Mouse (Mus musculus) forebrain, embryonic 11.5 days (tissue): ENCODE measurements around the gene Slc35f1. TPM values are rescaled to one million over a fixed set of nuclear protein-coding genes. Genes with fewer than 3 reads are reported as not detected.

Source experiments
- ATAC-seq: fragments of 200-750 bp; cut with Nextera tagmentation; replicated peaks from 2 replicates; pipeline ENCODE4 v1.8.0; 2017; ENCODE audit warnings: moderate TSS enrichment; ENCODE audit not compliant: low FRiP score
- DNase-seq: peaks from one replicate; pipeline ENCODE4 v3.0.0-alpha.2; 2017; ENCODE audit warnings: low spot score
- H3K27ac ChIP-seq: fragments of 300-500 bp; sonication (generic); 2 replicates; pipeline ENCODE4 v1.5.1; 2014; ENCODE audit warnings: low read depth, low read length
- H3K27me3 ChIP-seq: fragments of 300-500 bp; sonication (generic); 2 replicates; pipeline ENCODE4 v1.6.1; 2014; ENCODE audit warnings: mild to moderate bottlenecking, low read length, mixed read lengths; ENCODE audit not compliant: control insufficient read depth, insufficient read depth
- H3K36me3 ChIP-seq: fragments of 300-500 bp; sonication (generic); 2 replicates; pipeline ENCODE4 v1.6.1; 2014; ENCODE audit warnings: mild to moderate bottlenecking, low read length, moderate library complexity, mixed read lengths; ENCODE audit not compliant: control insufficient read depth, insufficient read depth
- H3K4me1 ChIP-seq: fragments of 300-500 bp; sonication (generic); replicated peaks from 2 replicates; pipeline ENCODE4 v1.6.1; 2014; ENCODE audit warnings: low read length, mixed read lengths; ENCODE audit not compliant: control insufficient read depth, insufficient read depth
- H3K4me2 ChIP-seq: fragments of 300-500 bp; sonication (generic); 2 replicates; pipeline ENCODE4 v1.6.1; 2014; ENCODE audit warnings: low read depth, mild to moderate bottlenecking, low read length, moderate library complexity, mixed read lengths; ENCODE audit not compliant: severe bottlenecking
- H3K4me3 ChIP-seq: fragments of 300-500 bp; sonication (generic); 2 replicates; pipeline ENCODE4 v1.5.1; 2014; ENCODE audit warnings: low read depth, low read length
- H3K9ac ChIP-seq: fragments of 300-500 bp; sonication (generic); 2 replicates; pipeline ENCODE4 v1.6.1; 2014; ENCODE audit warnings: low read length
- H3K9me3 ChIP-seq: fragments of 300-500 bp; sonication (generic); 2 replicates; pipeline ENCODE4 v1.6.1; 2016; ENCODE audit warnings: low read length, mixed read lengths; ENCODE audit not compliant: control insufficient read depth
- WGBS: fragments of 180-500 bp; shearing (Covaris S2); extraction: QIAGEN DNeasy Blood & Tissue Kit; methylation state at CpG from one replicate; pipeline ENCODE4 v1.1.7; 2014; 5-methylcytosine and 5-hydroxymethylcytosine counted together
- polyA plus RNA-seq: library from polyadenylated mRNA; unstranded; fragments of >200 nt; fragmentation: Nextera tagmentation; extraction: Ambion mirVana; gene quantifications from 2 replicates; pipeline ENCODE4 v1.2.1, GENCODE M21; 2014

Slc35f1 gene
- polyA plus RNA-seq, 1 experiment from 2014 or later, result 28.2 TPM

- DNase-seq (no peak), ATAC-seq (no peak)
- H3K27ac ChIP-seq, result no peak overlapping the region
- H3K4me1 ChIP-seq, result no peaks in the 10 kb centered on the region
- H3K4me3 ChIP-seq, result no peak overlapping the region
- H3K9ac ChIP-seq, result no peak overlapping the region
- H3K4me2 ChIP-seq, result no peak overlapping the region
- no peaks in the 10 kb centered on the region for H3K36me3 ChIP-seq
- WGBS, result 55% methylated on average over 2 of the region's 2 CpGs
- H3K9me3 ChIP-seq, result no peaks in the 10 kb centered on the region
- H3K27me3 ChIP-seq, result no peaks in the 10 kb centered on the region
Observed at GRCm38 (mm10) chr10:52996886-52997285, 306.6 kb downstream of the Slc35f1 start.

DNA sequence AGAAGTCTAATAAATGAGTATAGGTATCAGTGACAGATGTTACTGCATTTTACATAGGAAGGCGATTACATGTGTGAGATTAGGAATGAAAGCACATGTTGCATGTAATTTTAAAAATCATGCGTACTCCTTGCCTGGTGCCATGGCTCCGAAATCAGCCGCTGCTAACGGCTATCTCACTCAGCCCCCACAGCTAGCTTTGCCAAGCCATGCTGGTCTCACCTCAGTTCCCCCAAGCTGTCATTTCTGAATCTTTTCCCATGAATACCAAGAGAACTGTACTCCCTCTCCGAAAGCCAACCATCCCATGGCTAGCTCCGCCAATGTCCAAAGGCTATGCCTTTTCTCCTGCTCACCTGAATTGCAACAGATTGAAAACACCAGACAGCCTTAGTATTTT is 310.8 kb downstream of the Slc35f1 start:
- H3K36me3 ChIP-seq, result no peaks in the 10 kb centered on the region
- H3K4me1 ChIP-seq, result no peaks in the 10 kb centered on the region
- no peak for ATAC-seq
- H3K27me3 ChIP-seq, result no peaks in the 10 kb centered on the region
- 92% methylated on average over 7 of the region's 7 CpGs for WGBS
- H3K9me3 ChIP-seq, result no peaks in the 10 kb centered on the region
- H3K4me3 ChIP-seq, result no peak overlapping the region
- no peak overlapping the region for H3K9ac ChIP-seq
- H3K4me2 ChIP-seq, result no peak overlapping the region
- no peak overlapping the region for H3K27ac ChIP-seq
- no peak for DNase-seq

DNA sequence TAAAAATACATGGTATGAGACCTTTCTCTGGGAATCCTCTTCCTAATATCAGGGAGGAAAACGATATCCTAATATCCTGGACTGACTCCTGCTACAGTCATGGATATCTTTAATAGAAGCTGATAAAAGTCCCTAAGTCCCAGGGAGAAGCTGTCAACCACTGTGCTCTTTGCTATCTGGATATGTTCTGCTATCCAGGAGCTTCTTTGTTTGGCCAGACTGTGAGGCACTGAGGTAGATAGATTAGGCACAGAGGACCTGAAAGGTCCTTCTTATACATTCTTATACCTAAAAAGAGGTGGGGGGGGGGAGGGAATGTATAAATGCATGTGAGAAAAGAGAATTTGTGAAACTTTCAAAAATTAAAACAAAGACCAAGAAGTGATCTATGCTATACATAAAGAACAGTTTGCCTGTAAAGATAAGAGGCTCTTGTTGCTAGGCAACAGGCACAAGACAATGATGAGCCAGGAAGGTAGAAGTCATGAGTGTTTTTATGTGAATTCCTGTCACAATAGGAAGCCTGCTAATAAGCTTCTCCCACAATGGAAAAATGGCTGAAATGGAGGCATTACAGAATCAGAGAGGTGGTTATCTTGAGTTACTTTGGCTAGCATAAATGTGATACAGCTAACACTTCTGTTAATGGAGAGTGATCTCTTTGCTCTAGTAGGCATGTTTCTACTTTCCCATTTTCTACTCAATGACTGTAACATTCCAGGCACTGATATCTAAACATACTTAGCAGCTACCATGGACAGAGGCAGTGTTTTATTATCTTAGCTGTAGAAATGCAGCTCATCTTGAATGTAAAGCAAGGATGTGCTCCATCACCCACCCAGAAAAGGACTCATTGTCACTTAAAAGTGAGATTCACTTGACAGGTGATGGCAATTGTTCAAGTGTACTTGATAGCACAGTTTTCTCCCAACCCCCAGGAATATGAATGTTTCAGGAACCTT is 316.2 kb downstream of the Slc35f1 start:
- WGBS, result 91% methylated on average over 1 of the region's 1 CpGs
- no peak for DNase-seq
- no peak overlapping the region for H3K27ac ChIP-seq

GRCm38 (mm10) chr10:53013878-53014277 is 323.5 kb downstream of the Slc35f1 start:
- Histone ChIP-seq H3K4me2 (no peak overlapping the region), H3K4me3 (no peak overlapping the region), H3K4me1 (no peaks in the 10 kb centered on the region), H3K27ac (no peak overlapping the region), H3K36me3 (no peaks in the 10 kb centered on the region), H3K9me3 (no peaks in the 10 kb centered on the region), H3K27me3 (no peaks in the 10 kb centered on the region), H3K9ac (no peak overlapping the region)
- WGBS, result 69% methylated on average over 5 of the region's 5 CpGs
- DNase-seq (no peak), ATAC-seq (0 out of 2 replicates have a peak, but pooled peaks have one; percentile 21)

More for the DNA sequence above, 316.2 kb downstream of the Slc35f1 start:
- ATAC-seq, result no peak
- Histone ChIP-seq H3K4me1 (no peaks in the 10 kb centered on the region), H3K4me2 (no peak overlapping the region), H3K9me3 (no peaks in the 10 kb centered on the region), H3K36me3 (no peaks in the 10 kb centered on the region), H3K4me3 (no peak overlapping the region), H3K27me3 (no peaks in the 10 kb centered on the region), H3K9ac (no peak overlapping the region)

GRCm38 (mm10) chr10:53028454-53028853 is 338.1 kb downstream of the Slc35f1 start:
- DNase-seq, result no peak

GRCm38 (mm10) chr10:53035202-53035601 is 344.9 kb downstream of the Slc35f1 start:
- H3K9me3 ChIP-seq, result no peaks in the 10 kb centered on the region
- no peak for DNase-seq
- ATAC-seq, result no peak
- H3K27ac ChIP-seq, result no peak overlapping the region
- no peak overlapping the region for H3K4me3 ChIP-seq
- no peak overlapping the region for H3K4me2 ChIP-seq
- no peaks in the 10 kb centered on the region for H3K27me3 ChIP-seq
- H3K4me1 ChIP-seq, result no peaks in the 10 kb centered on the region
- 57% methylated on average over 1 of the region's 1 CpGs for WGBS
- H3K36me3 ChIP-seq, result no peaks in the 10 kb centered on the region
- H3K9ac ChIP-seq, result no peak overlapping the region

More at GRCm38 (mm10) chr10:53028454-53028853, 338.1 kb downstream of the Slc35f1 start:
- Histone ChIP-seq H3K27me3 (no peaks in the 10 kb centered on the region), H3K9me3 (no peaks in the 10 kb centered on the region), H3K27ac (no peak overlapping the region), H3K9ac (no peak overlapping the region), H3K4me2 (no peak overlapping the region), H3K4me3 (no peak overlapping the region), H3K4me1 (no peaks in the 10 kb centered on the region), H3K36me3 (no peaks in the 10 kb centered on the region)
- WGBS, result 17% methylated on average over 4 of the region's 4 CpGs
- no peak; the same call in 1 of the 2 replicates for ATAC-seq

DNA sequence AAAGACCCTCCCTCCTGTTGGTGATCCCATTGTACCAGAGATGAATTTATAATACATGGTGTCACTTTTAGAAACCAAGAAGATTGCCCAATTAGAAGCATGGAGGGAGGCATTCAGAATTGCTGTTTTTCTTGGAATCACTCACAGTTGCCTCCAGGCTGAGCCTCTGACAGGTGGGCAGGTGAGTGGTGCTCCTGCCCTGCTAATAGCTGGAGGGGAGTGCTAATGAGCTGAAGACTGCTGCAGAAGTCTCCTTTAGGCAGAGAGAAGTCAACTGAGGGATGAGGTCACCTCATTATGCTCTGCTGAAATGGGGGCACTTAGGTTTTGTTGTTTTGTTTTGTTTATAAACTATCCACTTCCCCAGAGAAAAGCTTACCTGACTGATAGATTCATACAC is 355.6 kb downstream of the Slc35f1 start:
- ATAC-seq, result no peak
- Histone ChIP-seq H3K9me3 (no peaks in the 10 kb centered on the region), H3K27ac (no peak overlapping the region), H3K9ac (no peak overlapping the region), H3K27me3 (no peaks in the 10 kb centered on the region), H3K36me3 (no peaks in the 10 kb centered on the region), H3K4me2 (no peak overlapping the region), H3K4me3 (no peak overlapping the region), H3K4me1 (no peaks in the 10 kb centered on the region)
- no peak for DNase-seq

- no peaks in the 10 kb centered on the region for H3K27me3 ChIP-seq
- H3K27ac ChIP-seq, result no peak overlapping the region
- H3K9me3 ChIP-seq, result no peaks in the 10 kb centered on the region
- ATAC-seq (no peak), DNase-seq (no peak)
- H3K9ac ChIP-seq, result no peak overlapping the region
- no peaks in the 10 kb centered on the region for H3K4me1 ChIP-seq
- no peak overlapping the region for H3K4me2 ChIP-seq
- H3K36me3 ChIP-seq, result no peaks in the 10 kb centered on the region
- no peak overlapping the region for H3K4me3 ChIP-seq
Observed at GRCm38 (mm10) chr10:53052521-53052920, 362.2 kb downstream of the Slc35f1 start.

DNA sequence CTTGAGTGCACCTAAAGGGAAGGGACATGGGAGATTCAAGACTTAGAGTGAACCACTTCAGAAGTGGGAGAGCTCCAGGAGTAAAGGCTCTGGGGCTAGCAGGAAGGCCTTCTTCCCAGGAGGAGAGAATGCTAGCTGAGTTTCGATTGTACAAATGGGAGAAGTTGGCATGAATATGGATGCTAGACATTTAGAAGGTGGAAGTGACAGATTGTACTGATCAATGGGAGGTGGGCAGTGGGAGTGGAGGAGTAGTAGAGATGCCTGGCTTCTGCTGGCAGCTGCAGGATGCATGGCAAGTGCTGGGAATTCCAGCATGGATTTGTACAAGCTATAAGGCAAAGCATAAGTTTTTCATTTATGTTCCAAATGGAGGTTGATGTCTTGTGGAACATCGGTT is 370.4 kb downstream of the Slc35f1 start:
- WGBS, result 86% methylated on average over 2 of the region's 2 CpGs
- no peaks in the 10 kb centered on the region for H3K36me3 ChIP-seq
- H3K9ac ChIP-seq, result no peak overlapping the region
- no peak overlapping the region for H3K4me3 ChIP-seq
- no peaks in the 10 kb centered on the region for H3K9me3 ChIP-seq
- no peak for DNase-seq
- no peak for ATAC-seq
- no peak overlapping the region for H3K4me2 ChIP-seq
- no peaks in the 10 kb centered on the region for H3K4me1 ChIP-seq
- H3K27ac ChIP-seq, result no peak overlapping the region
- H3K27me3 ChIP-seq, result no peaks in the 10 kb centered on the region
